Mouse (Mus musculus) midbrain, embryonic 16.5 days (tissue): ENCODE results near the gene Cxcl16. TPM values are rescaled to one million over a fixed set of nuclear protein-coding genes. Genes with fewer than 3 reads are reported as not detected.

Source experiments
- ATAC-seq: fragments of 200-750 bp; cut with Nextera tagmentation; 2 replicates; pipeline ENCODE4 v1.8.0; 2017; ENCODE audit warnings: moderate TSS enrichment
- H3K27ac ChIP-seq: fragments of 300-500 bp; sonication (generic); 2 replicates; pipeline ENCODE4 v1.5.1; 2014; ENCODE audit warnings: mild to moderate bottlenecking, low read length, mixed read lengths
- H3K27me3 ChIP-seq: fragments of 300-500 bp; sonication (generic); 2 replicates; pipeline ENCODE4 v1.6.1; 2014; ENCODE audit warnings: low read depth, low read length, mixed read lengths; ENCODE audit not compliant: control insufficient read depth, insufficient read depth
- H3K36me3 ChIP-seq: fragments of 300-500 bp; sonication (generic); 2 replicates; pipeline ENCODE4 v1.6.1; 2014; ENCODE audit warnings: mild to moderate bottlenecking, low read length, moderate library complexity, mixed read lengths; ENCODE audit not compliant: control insufficient read depth, insufficient read depth
- H3K4me1 ChIP-seq: fragments of 300-500 bp; sonication (generic); 2 replicates; pipeline ENCODE4 v1.6.1; 2014; ENCODE audit warnings: mild to moderate bottlenecking, low read length, mixed read lengths; ENCODE audit not compliant: control insufficient read depth, insufficient read depth
- H3K4me2 ChIP-seq: fragments of 300-500 bp; sonication (generic); 2 replicates; pipeline ENCODE4 v1.6.1; 2014; ENCODE audit warnings: mild to moderate bottlenecking, low read length, mixed read lengths
- H3K4me3 ChIP-seq: fragments of 300-500 bp; sonication (generic); 2 replicates; pipeline ENCODE4 v1.5.1; 2014; ENCODE audit warnings: low read depth, mild to moderate bottlenecking, low read length, moderate library complexity, mixed read lengths
- H3K9ac ChIP-seq: fragments of 300-500 bp; sonication (generic); 2 replicates; pipeline ENCODE4 v1.6.1; 2014; ENCODE audit warnings: low read depth, low read length, mixed read lengths
- H3K9me3 ChIP-seq: fragments of 300-500 bp; sonication (generic); replicated peaks from 2 replicates; pipeline ENCODE4 v1.6.1; 2014; ENCODE audit warnings: mild to moderate bottlenecking, low read length, mixed read lengths; ENCODE audit not compliant: control insufficient read depth, poor library complexity, severe bottlenecking
- WGBS: fragments of 180-500 bp; shearing (Covaris S2); extraction: QIAGEN DNeasy Blood & Tissue Kit; methylation state at CpG from one replicate; pipeline ENCODE4 v1.1.7; 2014; 5-methylcytosine and 5-hydroxymethylcytosine counted together
- polyA plus RNA-seq: library from polyadenylated mRNA; unstranded; fragments of >200 nt; fragmentation: Nextera tagmentation; extraction: Ambion mirVana; gene quantifications from 2 replicates; pipeline ENCODE4 v1.2.1, GENCODE M21; 2015

Gene Cxcl16
- polyA plus RNA-seq, 1 experiment from 2014 or later = 2.6 TPM

DNA sequence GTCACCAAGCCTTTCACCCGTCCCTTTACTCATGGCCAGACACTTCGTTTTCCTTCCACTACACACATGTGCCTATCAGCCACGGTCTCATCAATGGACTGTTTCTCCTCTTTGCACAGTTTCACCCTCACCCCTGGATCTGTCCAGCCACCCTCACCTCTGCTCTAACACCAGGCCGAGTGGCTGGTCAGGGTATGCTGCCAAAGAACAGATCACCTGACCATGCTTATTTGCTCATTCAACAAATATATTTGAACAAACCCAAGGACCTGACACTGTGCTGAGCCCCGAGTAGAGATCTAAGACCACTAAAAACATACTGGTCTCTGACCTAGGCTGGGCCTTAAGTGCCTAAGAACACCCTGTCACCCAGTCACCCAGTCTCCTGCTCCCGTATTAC lies 15.1 kb downstream of the Cxcl16 start:
- 86% methylated on average over 6 of the region's 6 CpGs for WGBS
- peaks cover 13% of the 10 kb centered on the region for H3K36me3 ChIP-seq
- no peaks in the 10 kb centered on the region for H3K27me3 ChIP-seq
- no peak overlapping the region for H3K4me2 ChIP-seq
- no peak for ATAC-seq
- H3K4me1 ChIP-seq = no peaks in the 10 kb centered on the region
- H3K4me3 ChIP-seq = no peak overlapping the region
- H3K27ac ChIP-seq = no peak overlapping the region
- no peak overlapping the region for H3K9ac ChIP-seq
- no peaks in the 10 kb centered on the region for H3K9me3 ChIP-seq

GRCm38 (mm10) chr11:70443964-70444363 lies 15.8 kb downstream of the Cxcl16 start:
- no peak overlapping the region for H3K4me2 ChIP-seq
- H3K4me3 ChIP-seq = no peak overlapping the region
- no peak overlapping the region for H3K27ac ChIP-seq
- H3K9ac ChIP-seq = no peak overlapping the region
- WGBS = 92% methylated on average over 3 of the region's 3 CpGs
- H3K27me3 ChIP-seq = no peaks in the 10 kb centered on the region
- peaks cover 20% of the 10 kb centered on the region for H3K36me3 ChIP-seq
- no peaks in the 10 kb centered on the region for H3K4me1 ChIP-seq
- ATAC-seq = no peak
- no peaks in the 10 kb centered on the region for H3K9me3 ChIP-seq

DNA sequence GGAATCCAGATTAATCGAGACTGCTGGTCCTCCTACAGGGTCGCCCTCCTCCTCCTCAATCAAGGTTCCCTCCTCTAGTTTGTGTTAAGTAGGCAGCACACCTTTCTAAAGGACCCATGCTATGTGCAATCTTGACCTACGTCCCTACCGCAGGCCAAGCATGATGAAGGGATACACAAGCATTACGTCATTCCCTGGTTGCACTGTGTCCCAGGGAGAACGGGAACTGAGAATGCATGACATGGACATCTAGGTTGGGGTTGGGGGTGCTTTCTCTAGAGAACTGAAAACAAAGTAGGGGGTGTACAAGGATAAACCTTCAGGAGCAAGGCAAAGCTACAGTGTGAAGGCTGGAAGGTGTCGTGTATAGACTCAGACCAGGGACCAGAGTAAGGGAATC lies 17.9 kb downstream of the Cxcl16 start:
- H3K36me3 ChIP-seq = peaks cover 33% of the 10 kb centered on the region
- no peak overlapping the region for H3K4me2 ChIP-seq
- no peak for ATAC-seq
- H3K9ac ChIP-seq = no peak overlapping the region
- 95% methylated on average over 7 of the region's 7 CpGs for WGBS
- H3K27ac ChIP-seq = no peak overlapping the region
- no peak overlapping the region for H3K4me3 ChIP-seq
- no peaks in the 10 kb centered on the region for H3K4me1 ChIP-seq
- no peaks in the 10 kb centered on the region for H3K9me3 ChIP-seq
- no peaks in the 10 kb centered on the region for H3K27me3 ChIP-seq

- H3K9ac ChIP-seq = no peak overlapping the region
- H3K27ac ChIP-seq = no peak overlapping the region
- peaks cover 43% of the 10 kb centered on the region for H3K36me3 ChIP-seq
- no peaks in the 10 kb centered on the region for H3K27me3 ChIP-seq
- 97% methylated on average over 4 of the region's 4 CpGs for WGBS
- H3K4me3 ChIP-seq = no peak overlapping the region
- H3K9me3 ChIP-seq = no peaks in the 10 kb centered on the region
- H3K4me1 ChIP-seq = no peaks in the 10 kb centered on the region
- ATAC-seq = no peak
- no peak overlapping the region for H3K4me2 ChIP-seq
These were observed 19.1 kb downstream of the Cxcl16 start for GRCm38 (mm10) chr11:70440637-70441036.

- no peak for ATAC-seq
- Histone ChIP-seq H3K9me3 (no peaks in the 10 kb centered on the region), H3K27ac (no peak overlapping the region), H3K9ac (no peak overlapping the region), H3K36me3 (peaks cover 43% of the 10 kb centered on the region), H3K4me3 (no peak overlapping the region), H3K27me3 (no peaks in the 10 kb centered on the region), H3K4me1 (peaks cover 13% of the 10 kb centered on the region), H3K4me2 (no peak overlapping the region)
- WGBS = 95% methylated on average over 7 of the region's 7 CpGs
These were observed 20.9 kb downstream of the Cxcl16 start for GRCm38 (mm10) chr11:70438728-70439374.

DNA sequence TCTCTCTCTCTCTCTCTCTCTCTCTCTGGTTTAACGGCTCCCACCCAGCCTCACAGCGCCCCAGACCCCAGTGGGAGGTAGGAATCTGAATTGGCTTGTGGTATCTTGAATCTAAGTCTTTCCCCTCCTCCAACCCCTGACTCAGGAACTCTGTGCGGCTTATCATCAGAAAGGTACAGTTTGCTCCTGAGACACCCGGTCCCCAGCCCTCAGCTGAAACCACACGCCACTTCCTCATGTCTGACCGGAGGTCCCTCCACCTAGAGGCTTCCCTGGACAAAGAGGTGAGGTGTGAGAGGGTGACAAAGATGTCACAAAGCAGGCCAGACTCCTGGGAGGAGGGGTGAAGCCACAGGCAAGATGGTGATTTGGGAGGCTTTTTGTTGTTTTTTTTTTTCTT lies 22.4 kb downstream of the Cxcl16 start:
- no peak overlapping the region for H3K27ac ChIP-seq
- no peaks in the 10 kb centered on the region for H3K27me3 ChIP-seq
- no peaks in the 10 kb centered on the region for H3K9me3 ChIP-seq
- H3K4me2 ChIP-seq = no peak overlapping the region
- H3K36me3 ChIP-seq = peaks cover 43% of the 10 kb centered on the region
- H3K4me1 ChIP-seq = peaks cover 21% of the 10 kb centered on the region
- H3K4me3 ChIP-seq = no peak overlapping the region
- 92% methylated on average over 6 of the region's 6 CpGs for WGBS
- ATAC-seq = no peak
- H3K9ac ChIP-seq = no peak overlapping the region

DNA sequence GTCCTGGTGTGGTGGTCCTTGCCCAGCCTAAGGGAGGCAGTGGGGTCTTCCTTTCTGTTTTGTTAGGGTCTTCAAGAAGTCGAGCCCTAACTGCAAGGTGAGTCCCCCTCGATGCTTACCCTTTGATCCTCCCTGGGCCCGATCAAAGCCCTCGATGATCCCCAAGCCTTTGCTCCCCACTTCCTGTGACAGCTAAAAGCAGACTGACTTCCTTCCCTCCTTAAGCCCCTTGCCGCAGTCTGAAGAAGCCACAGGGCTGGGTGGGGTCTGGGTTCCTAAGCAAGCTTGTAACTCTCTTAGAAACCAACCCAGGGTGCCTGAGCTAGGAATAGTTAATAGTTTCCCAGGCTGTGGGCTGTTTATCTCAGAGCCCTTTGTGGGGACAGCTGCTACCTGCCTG lies 24.3 kb downstream of the Cxcl16 start:
- Histone ChIP-seq H3K4me1 (peaks cover 30% of the 10 kb centered on the region), H3K4me2 (no peak overlapping the region), H3K36me3 (peaks cover 35% of the 10 kb centered on the region), H3K27ac (no peak overlapping the region), H3K27me3 (no peaks in the 10 kb centered on the region), H3K9ac (no peak overlapping the region), H3K9me3 (no peaks in the 10 kb centered on the region), H3K4me3 (no peak overlapping the region)
- 77% methylated on average over 5 of the region's 5 CpGs for WGBS
- ATAC-seq = no peak

- Histone ChIP-seq H3K4me1 (peaks cover 30% of the 10 kb centered on the region), H3K36me3 (peaks cover 22% of the 10 kb centered on the region), H3K4me2 (peak overlapping the region; percentile 78), H3K9ac (no peak overlapping the region; the same call in 1 of the 2 replicates), H3K27me3 (no peaks in the 10 kb centered on the region), H3K9me3 (no peaks in the 10 kb centered on the region), H3K27ac (no peak overlapping the region), H3K4me3 (no peak overlapping the region)
- WGBS = 96% methylated on average over 3 of the region's 3 CpGs
- no peak for ATAC-seq
These were observed 25.8 kb downstream of the Cxcl16 start for GRCm38 (mm10) chr11:70433951-70434350.

DNA sequence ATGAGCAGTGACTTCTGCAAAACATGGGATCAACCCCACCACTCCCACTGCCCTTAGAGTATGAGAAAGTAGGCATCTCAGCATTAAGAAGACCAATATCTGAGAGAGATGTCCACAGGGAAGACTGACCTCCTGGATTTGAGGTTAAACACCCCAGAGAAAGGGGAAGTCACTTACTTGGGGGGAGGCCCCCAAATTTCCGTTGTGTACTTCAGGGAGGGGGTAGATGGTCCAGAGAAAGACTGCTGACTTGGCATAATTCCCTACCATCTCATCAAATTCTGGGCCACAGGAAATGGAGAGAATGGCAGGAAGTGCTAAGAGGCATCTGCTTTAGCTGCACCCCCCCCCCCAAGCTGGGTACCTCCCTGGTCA lies 26.2 kb downstream of the Cxcl16 start:
- Histone ChIP-seq H3K27ac (no peak overlapping the region; the same call in 1 of the 2 replicates), H3K9me3 (no peaks in the 10 kb centered on the region)
- WGBS = 54% methylated on average over 1 of the region's 1 CpGs

More for the DNA sequence above, 26.2 kb downstream of the Cxcl16 start:
- H3K27me3 ChIP-seq = no peaks in the 10 kb centered on the region
- H3K36me3 ChIP-seq = peaks cover 18% of the 10 kb centered on the region
- H3K4me2 ChIP-seq = peak overlapping the region; percentile 78
- no peak for ATAC-seq
- peak overlapping the region; percentile 73 for H3K4me3 ChIP-seq
- peak overlapping the region; percentile 94 for H3K9ac ChIP-seq
- H3K4me1 ChIP-seq = peaks cover 30% of the 10 kb centered on the region
